Mouse (Mus musculus) heart, postnatal 10 days (tissue): ENCODE results near the gene Klf13. TPM values are rescaled to one million over a fixed set of nuclear protein-coding genes. Genes with fewer than 3 reads are reported as not detected.

Experiments used
- DNase-seq, 2 experiments: peaks; one replicate each; pipeline ENCODE4 v3.0.0; 2021
- intact Hi-C: fragments of 180-260 bp; cut with DNase I; formaldehyde crosslinking; loops from one replicate; pipeline ENCODE4 v1.15.1; 2025
- total RNA-seq, 2 experiments: library from RNA; stranded (reverse); gene quantifications; 2 replicates each; pipeline ENCODE4 v1.2.3; 2021

Gene Klf13
- total RNA-seq, 2 experiments from 2014 or later, result 63.9 to 96.0 TPM

- intact Hi-C loops, result loop anchor here (10.0 kb wide), 1 partner anchor 297 kb away; the partner anchor contains the start of gene Trpm1
- DNase-seq, result no peak
Observed at GRCm38 (mm10) chr7:63857771-63858417, 80.8 kb downstream of the Klf13 start.

DNA sequence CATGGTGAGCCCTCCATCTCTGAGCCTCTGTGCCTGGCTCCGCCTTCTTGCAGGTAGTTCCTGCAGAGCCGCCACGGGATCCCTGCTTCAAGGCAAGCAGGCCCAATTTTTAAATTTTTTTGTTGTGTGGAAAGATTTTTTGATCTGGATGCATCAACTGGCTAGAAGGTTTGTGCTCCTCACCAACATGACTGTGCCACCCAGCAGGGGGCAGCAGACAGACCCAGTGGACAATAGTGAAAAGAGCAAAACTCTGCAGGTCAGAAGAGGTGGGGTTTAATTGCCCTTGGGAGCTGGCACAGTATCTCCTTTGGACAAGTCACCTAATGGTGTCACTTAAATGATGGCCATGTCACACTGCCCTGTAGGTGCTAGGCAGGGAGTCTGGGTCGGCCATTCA, 83.4 kb downstream of the Klf13 start:
- peak; percentile 86 to 90 for DNase-seq
- intact Hi-C loops, result loop anchor here (1.0 to 10.0 kb wide), 4 partner anchors 42 to 300 kb away; partner anchors contain the start of gene Trpm1

GRCm38 (mm10) chr7:63851841-63852533, 86.7 kb downstream of the Klf13 start:
- intact Hi-C loops, result loop anchor here (5.0 to 10.0 kb wide), 2 partner anchors 225 to 303 kb away; partner anchors contain the start of gene Trpm1
- DNase-seq, result peak; percentile 57 to 58

Other genes with a start within 250 kb of the Klf13 start
- not detected for gene E030018B13Rik, start 22.1 kb downstream of the Klf13 start, total RNA-seq
- gene Trpm1, start 214.9 kb upstream of the Klf13 start, total RNA-seq, result under 1 TPM in 1 of 2 experiments, not detected in 1; 0.27 TPM